Mouse (Mus musculus): ENCODE data around the gene Ppp1r9a.

- TF ChIP-seq CTCF (IDR thresholded peaks at IDR 0.05; ENCODE audit: control insufficient read depth, insufficient read depth, low read length) (no peak), POLR2A (IDR thresholded peaks at IDR 0.05; ENCODE audit: borderline replicate concordance, control insufficient read depth, low read depth, low read length) (no peak)
These were observed 117.3 kb downstream of the Ppp1r9a start for GRCm38 (mm10) chr6:5019969-5020368.
